Mouse (Mus musculus) naive thymus-derived CD4-positive, alpha-beta T cell, adult 2 months (primary cell): ENCODE data around the gene Hdgfl3.
A peak's percentile ranks its signal among the peaks of the same experiment; 100 is the strongest.

Source experiments
- DNase-seq: peaks from one replicate; pipeline ENCODE4 v3.0.0-alpha.2; 2011; ENCODE audit warnings: low read depth

The Hdgfl3 gene

GRCm38 (mm10) chr7:81899361-81899760 is 34.9 kb downstream of the Hdgfl3 start:
- no peak for DNase-seq

GRCm38 (mm10) chr7:81885128-81885527 is 49.1 kb downstream of the Hdgfl3 start:
- DNase-seq = no peak

- DNase-seq = no peak
Observed at GRCm38 (mm10) chr7:81881600-81881999, 52.7 kb downstream of the Hdgfl3 start.

GRCm38 (mm10) chr7:81880797-81881196 is 53.5 kb downstream of the Hdgfl3 start:
- no peak for DNase-seq

- no peak for DNase-seq
Observed at GRCm38 (mm10) chr7:81880286-81880685, 54.0 kb downstream of the Hdgfl3 start.

- DNase-seq = no peak
Observed at GRCm38 (mm10) chr7:81875372-81875771, 58.9 kb downstream of the Hdgfl3 start.

GRCm38 (mm10) chr7:81874636-81875035 is 59.6 kb downstream of the Hdgfl3 start:
- DNase-seq = no peak

- no peak for DNase-seq
Observed at GRCm38 (mm10) chr7:81873807-81874206, 60.5 kb downstream of the Hdgfl3 start.

- DNase-seq = no peak
Observed at GRCm38 (mm10) chr7:81872493-81873013, 61.7 kb downstream of the Hdgfl3 start.

GRCm38 (mm10) chr7:81868158-81868557 is 66.1 kb downstream of the Hdgfl3 start:
- DNase-seq = peak; percentile 87

- DNase-seq = no peak
Observed at GRCm38 (mm10) chr7:81867231-81867930, 66.9 kb downstream of the Hdgfl3 start.

GRCm38 (mm10) chr7:81865937-81866336 is 68.3 kb downstream of the Hdgfl3 start:
- DNase-seq = no peak

- peak; percentile 63 for DNase-seq
Observed at GRCm38 (mm10) chr7:81864552-81864951, 69.7 kb downstream of the Hdgfl3 start.

GRCm38 (mm10) chr7:81862587-81863583 is 71.4 kb downstream of the Hdgfl3 start:
- peak; percentile 81 for DNase-seq

- DNase-seq = no peak
Observed at GRCm38 (mm10) chr7:81861921-81862320, 72.4 kb downstream of the Hdgfl3 start.

- no peak for DNase-seq
Observed at GRCm38 (mm10) chr7:81861461-81861860, 72.8 kb downstream of the Hdgfl3 start.

- peak; percentile 50 for DNase-seq
Observed at GRCm38 (mm10) chr7:81860996-81861395, 73.3 kb downstream of the Hdgfl3 start.

- no peak for DNase-seq
Observed at GRCm38 (mm10) chr7:81860071-81860470, 74.2 kb downstream of the Hdgfl3 start.

GRCm38 (mm10) chr7:81858968-81859721 is 75.1 kb downstream of the Hdgfl3 start, which contains the start of gene Tm6sf1:
Tm6sf1 (plus strand) TSS chr7:81859001.
- DNase-seq = peak; percentile 57

- no peak for DNase-seq
Observed at GRCm38 (mm10) chr7:81858236-81858635, 76.0 kb downstream of the Hdgfl3 start.

- DNase-seq = no peak
Observed at GRCm38 (mm10) chr7:81856221-81856620, 78.1 kb downstream of the Hdgfl3 start.

- no peak for DNase-seq
Observed at GRCm38 (mm10) chr7:81855694-81856093, 78.6 kb downstream of the Hdgfl3 start, which contains the start of gene Gm10160. Gm10160 (minus strand) TSS chr7:81855794.
